Mouse (Mus musculus) forebrain, postnatal 0 days (tissue): ENCODE measurements at regions not wholly inside any gene's neighbourhood (a gene's known extent, or its start where the extent isn't known, plus 50 kb on each side); places are given as distances from the start of the nearest gene placed in this dataset.

Source experiments
- ATAC-seq: fragments of 200-750 bp; cut with Nextera tagmentation; 2 replicates; pipeline ENCODE4 v1.8.0; 2017; ENCODE audit warnings: mild to moderate bottlenecking, moderate library complexity
- DNase-seq: peaks from one replicate; pipeline ENCODE4 v3.0.0-alpha.2; 2015
- H3K27ac ChIP-seq: fragments of 300-500 bp; sonication (generic); 2 replicates; pipeline ENCODE4 v1.5.1; 2014; ENCODE audit warnings: low read depth, mild to moderate bottlenecking, antibody characterized with exemption, low read length, moderate library complexity, mixed read lengths
- H3K27me3 ChIP-seq: fragments of 300-500 bp; sonication (generic); 2 replicates; pipeline ENCODE4 v1.6.1; 2014; ENCODE audit warnings: mild to moderate bottlenecking, low read length, mixed read lengths; ENCODE audit not compliant: insufficient read depth
- H3K36me3 ChIP-seq: fragments of 300-500 bp; sonication (generic); 2 replicates; pipeline ENCODE4 v1.6.1; 2014; ENCODE audit warnings: mild to moderate bottlenecking, moderate library complexity; ENCODE audit not compliant: insufficient read depth
- H3K4me1 ChIP-seq: fragments of 300-500 bp; sonication (generic); 2 replicates; pipeline ENCODE4 v1.6.1; 2014; ENCODE audit warnings: antibody characterized with exemption; ENCODE audit not compliant: insufficient read depth
- H3K4me2 ChIP-seq: fragments of 300-500 bp; sonication (generic); 2 replicates; pipeline ENCODE4 v1.6.1; 2014; ENCODE audit warnings: low read depth, mild to moderate bottlenecking, moderate library complexity
- H3K4me3 ChIP-seq: fragments of 300-500 bp; sonication (generic); 2 replicates; pipeline ENCODE4 v1.5.1; 2014; ENCODE audit warnings: low read depth, low read length, mixed read lengths
- H3K9ac ChIP-seq: fragments of 300-500 bp; sonication (generic); 2 replicates; pipeline ENCODE4 v1.6.1; 2014; ENCODE audit warnings: mild to moderate bottlenecking
- H3K9me3 ChIP-seq: fragments of 300-500 bp; sonication (generic); 2 replicates; pipeline ENCODE4 v1.6.1; 2016; ENCODE audit warnings: low read length
- CTCF ChIP-seq: sonication (generic); IDR thresholded peaks from 2 replicates; pipeline ENCODE4 v1.5.1; 2016; ENCODE audit warnings: antibody characterized with exemption, control low read depth, low read depth
- WGBS: fragments of 180-500 bp; shearing (Covaris S2); extraction: QIAGEN DNeasy Blood & Tissue Kit; methylation state at CpG from one replicate; pipeline ENCODE4 v1.1.7; 2014; 5-methylcytosine and 5-hydroxymethylcytosine counted together

DNA sequence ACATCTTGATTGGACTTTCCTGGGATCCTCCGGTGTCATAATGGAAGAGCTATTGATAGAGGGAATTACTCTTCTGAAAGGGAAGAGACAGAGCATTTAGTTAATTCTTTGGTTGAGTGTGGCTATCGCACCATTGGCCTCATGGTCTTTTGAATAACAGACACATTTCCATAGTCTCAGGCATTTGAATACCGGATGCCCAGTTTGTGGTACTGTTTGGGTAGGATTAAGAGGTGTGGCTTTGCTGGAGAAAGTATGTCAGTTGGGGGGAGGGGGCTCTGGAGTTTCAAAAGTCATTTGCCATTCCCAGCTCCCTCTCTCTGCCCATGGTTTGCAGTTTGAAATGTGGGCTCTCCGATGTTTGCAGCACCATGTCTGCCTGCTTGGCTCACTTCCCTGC, 139.4 kb upstream of the Smim15 start:
- H3K27ac ChIP-seq, result no peak overlapping the region

DNA sequence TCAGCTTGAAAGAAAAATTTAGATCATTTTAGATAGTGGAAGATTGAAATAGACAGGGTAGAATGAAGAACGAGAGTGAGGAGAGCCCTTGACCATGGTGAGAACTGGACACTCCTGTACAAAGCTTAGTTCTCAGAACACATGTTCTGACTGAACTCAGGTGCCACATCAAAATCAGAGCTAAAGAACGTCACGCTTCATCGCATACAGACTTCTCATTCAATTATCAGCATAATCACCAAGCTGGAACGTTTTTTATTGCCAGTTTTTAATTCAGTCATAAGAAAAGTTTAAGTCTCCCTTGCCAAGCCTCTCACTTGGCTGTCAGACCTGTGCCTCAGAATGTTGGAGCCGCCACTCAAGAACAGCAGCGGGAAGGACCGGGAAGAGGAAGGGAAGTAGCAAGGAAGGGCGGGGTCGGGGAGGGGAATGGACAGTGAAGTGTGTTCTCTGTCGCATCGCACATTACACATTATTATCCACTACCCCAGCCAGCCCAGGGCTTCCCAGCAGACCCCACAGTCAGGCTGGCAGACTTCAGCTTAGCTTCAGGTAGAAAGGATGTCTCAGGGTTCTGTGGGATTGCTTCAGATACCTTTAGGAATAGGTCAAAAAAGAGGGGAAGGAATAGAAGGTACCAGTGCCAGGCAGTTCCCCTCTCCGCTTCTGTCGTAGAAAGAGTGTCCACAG, 140.1 kb upstream of the Smim15 start:
- no peak for DNase-seq
- Histone ChIP-seq H3K4me2 (no peak overlapping the region), H3K36me3 (no peaks in the 10 kb centered on the region), H3K27me3 (no peaks in the 10 kb centered on the region), H3K9ac (no peak overlapping the region), H3K9me3 (no peaks in the 10 kb centered on the region), H3K27ac (no peak overlapping the region), H3K4me3 (no peak overlapping the region), H3K4me1 (0 out of 2 replicates have a peak, but pooled peaks cover under 1% of the 10 kb centered on the region)
- no peak for TF ChIP-seq CTCF
- no peak for ATAC-seq
- 60% methylated on average over 14 of the region's 14 CpGs for WGBS

More for the DNA sequence above, 139.4 kb upstream of the Smim15 start:
- no peak for TF ChIP-seq CTCF
- WGBS, result 69% methylated on average over 4 of the region's 4 CpGs
- Histone ChIP-seq H3K4me1 (0 out of 2 replicates have a peak, but pooled peaks cover 7% of the 10 kb centered on the region), H3K27me3 (no peaks in the 10 kb centered on the region), H3K4me2 (no peak overlapping the region), H3K9ac (no peak overlapping the region), H3K36me3 (no peaks in the 10 kb centered on the region), H3K4me3 (no peak overlapping the region), H3K9me3 (no peaks in the 10 kb centered on the region)
- ATAC-seq (no peak), DNase-seq (no peak)

DNA sequence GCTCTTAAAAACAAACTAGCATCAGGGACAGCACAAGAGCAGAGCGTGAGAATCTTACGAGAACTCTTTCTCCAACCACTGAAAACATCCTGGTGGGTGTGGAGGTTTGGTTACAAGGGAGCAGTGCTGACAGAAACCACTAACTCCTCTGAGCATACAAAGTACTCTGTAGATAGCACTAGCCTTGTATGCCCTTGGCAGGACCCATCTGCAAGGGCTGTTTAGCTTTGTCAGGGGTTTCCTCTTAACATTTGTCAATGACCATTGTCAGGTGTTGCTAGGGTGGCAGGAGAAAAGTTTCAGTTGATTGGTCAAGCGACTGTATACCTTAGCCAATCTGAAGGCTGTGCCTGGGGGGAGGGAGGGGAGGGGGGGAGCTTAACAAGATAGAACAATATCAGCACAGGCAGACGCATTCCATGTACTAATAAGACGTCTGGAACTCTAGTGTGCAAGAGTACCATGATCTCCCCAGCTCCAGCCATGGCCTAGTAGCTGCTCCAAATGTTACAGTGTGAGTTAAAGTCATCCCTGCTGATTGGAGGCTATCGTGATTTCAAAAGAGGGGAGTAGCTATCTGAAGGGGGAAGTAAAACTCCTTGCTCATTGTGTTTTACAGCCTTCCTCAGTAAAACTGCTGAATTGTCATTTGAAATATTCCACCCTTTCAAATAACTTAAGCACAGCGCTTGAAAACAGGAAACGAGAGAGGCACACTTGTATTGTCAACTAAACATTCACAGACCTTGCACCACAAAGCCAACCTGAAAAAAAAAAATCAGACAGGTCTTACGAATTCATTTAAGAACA, 140.9 kb upstream of the Smim15 start:
- no peaks in the 10 kb centered on the region for H3K27me3 ChIP-seq
- H3K4me3 ChIP-seq, result no peak overlapping the region
- no peak for TF ChIP-seq CTCF
- no peak overlapping the region for H3K27ac ChIP-seq
- H3K4me1 ChIP-seq, result no peaks in the 10 kb centered on the region
- H3K9me3 ChIP-seq, result no peaks in the 10 kb centered on the region
- ATAC-seq (peak; percentile 42), DNase-seq (no peak)
- H3K36me3 ChIP-seq, result no peaks in the 10 kb centered on the region
- 38% methylated on average over 9 of the region's 9 CpGs for WGBS
- no peak overlapping the region for H3K4me2 ChIP-seq
- no peak overlapping the region for H3K9ac ChIP-seq

GRCm38 (mm10) chr13:107902800-107903149, 141.5 kb upstream of the Smim15 start:
- ATAC-seq (no peak), DNase-seq (no peak)
- Histone ChIP-seq H3K4me1 (no peaks in the 10 kb centered on the region), H3K27ac (no peak overlapping the region), H3K27me3 (no peaks in the 10 kb centered on the region), H3K36me3 (no peaks in the 10 kb centered on the region), H3K9ac (no peak overlapping the region), H3K4me3 (no peak overlapping the region), H3K9me3 (no peaks in the 10 kb centered on the region), H3K4me2 (no peak overlapping the region)
- no peak for TF ChIP-seq CTCF
- 74% methylated on average over 5 of the region's 5 CpGs for WGBS

DNA sequence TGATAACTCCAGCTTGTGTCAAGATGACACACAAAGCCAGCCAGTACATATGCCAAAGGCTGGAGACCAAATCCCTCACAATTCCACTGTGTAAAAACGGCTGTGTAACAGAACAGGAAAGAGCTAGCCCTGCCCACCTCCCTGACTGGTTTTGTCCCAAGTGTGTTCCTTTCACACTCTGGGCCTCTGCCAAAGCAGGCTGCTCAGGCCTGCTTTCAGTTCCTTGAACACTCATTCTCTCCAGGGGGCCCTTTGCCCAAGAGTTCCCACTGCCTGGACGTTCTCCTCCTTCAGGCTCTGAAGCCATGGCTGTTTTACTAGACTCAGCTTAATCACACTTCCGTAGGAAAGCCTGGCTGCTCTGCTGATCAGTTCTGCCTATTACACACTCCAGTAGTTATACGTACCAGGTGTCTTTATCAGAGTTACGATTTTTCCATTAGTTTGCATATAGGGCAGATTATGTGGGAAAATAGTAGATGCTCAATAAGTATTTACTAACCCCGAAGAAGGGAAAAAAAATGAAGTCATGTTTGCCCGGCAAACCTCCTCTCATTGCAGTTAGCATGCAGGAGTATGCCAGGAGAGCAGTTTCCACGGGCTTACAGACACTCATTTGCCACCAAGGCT, 144.5 kb upstream of the Smim15 start:
- Histone ChIP-seq H3K36me3 (no peaks in the 10 kb centered on the region), H3K4me3 (no peak overlapping the region), H3K27me3 (no peaks in the 10 kb centered on the region), H3K9ac (no peak overlapping the region), H3K27ac (peak overlapping the region; percentile 57; the same call in 1 of the 2 replicates), H3K4me1 (no peaks in the 10 kb centered on the region), H3K4me2 (no peak overlapping the region), H3K9me3 (no peaks in the 10 kb centered on the region)
- ATAC-seq (peak; percentile 36), DNase-seq (peak; percentile 17)
- no peak for TF ChIP-seq CTCF
- 49% methylated on average over 8 of the region's 8 CpGs for WGBS

- no peak overlapping the region for H3K4me2 ChIP-seq
- H3K4me1 ChIP-seq, result no peaks in the 10 kb centered on the region
- no peak overlapping the region for H3K27ac ChIP-seq
- no peaks in the 10 kb centered on the region for H3K9me3 ChIP-seq
- H3K27me3 ChIP-seq, result no peaks in the 10 kb centered on the region; the same call in 1 of the 2 replicates
- H3K4me3 ChIP-seq, result no peak overlapping the region
- ATAC-seq, result no peak
- no peak for TF ChIP-seq CTCF
- H3K9ac ChIP-seq, result no peak overlapping the region
- DNase-seq, result no peak
- 87% methylated on average over 1 of the region's 1 CpGs for WGBS
- no peaks in the 10 kb centered on the region for H3K36me3 ChIP-seq
These were observed 146.6 kb upstream of the Smim15 start for GRCm38 (mm10) chr13:107897646-107898045.

GRCm38 (mm10) chr13:107897184-107897583, 147.1 kb upstream of the Smim15 start:
- ATAC-seq (no peak), DNase-seq (no peak)
- Histone ChIP-seq H3K9me3 (no peaks in the 10 kb centered on the region), H3K9ac (no peak overlapping the region), H3K4me2 (no peak overlapping the region), H3K4me1 (peaks cover 2% of the 10 kb centered on the region; the same call in 1 of the 2 replicates), H3K27me3 (no peaks in the 10 kb centered on the region; the same call in 1 of the 2 replicates), H3K4me3 (no peak overlapping the region), H3K27ac (no peak overlapping the region), H3K36me3 (no peaks in the 10 kb centered on the region)
- TF ChIP-seq CTCF, result no peak
- 92% methylated on average over 3 of the region's 3 CpGs for WGBS
